Mouse (Mus musculus): Measurements from ENCODE around the gene Erc2.

- TF ChIP-seq CTCF (IDR thresholded peaks at IDR 0.05; ENCODE audit: low read depth) (no peak), EP300 (IDR thresholded peaks at IDR 0.05; ENCODE audit: low read depth) (no peak)
Measured at GRCm38 (mm10) chr14:27789066-27789898, 167.1 kb downstream of the Erc2 start.

All from liver, postnatal 0 days (tissue).